Mouse (Mus musculus): ENCODE measurements around the gene Ajm1.
"Not testable (repeated sequence)": the region's sequence is repeated elsewhere in the genome, so short reads cannot be mapped to it uniquely, and the experiment has no call there.

- not testable (repeated sequence) for TF ChIP-seq CTCF (IDR thresholded peaks at IDR 0.05; ENCODE audit: control insufficient read depth, insufficient read depth, insufficient replicate concordance, low read depth, low read length); POLR2A (IDR thresholded peaks at IDR 0.05; ENCODE audit: control insufficient read depth, low read depth, low read length)
These were observed 26.1 kb downstream of the Ajm1 start for GRCm38 (mm10) chr2:25555479-25555878.

Measured in testis, adult 2 months (tissue).